Mouse (Mus musculus) gastrocnemius, adult 2 months (tissue): ENCODE results near the gene Zc3hav1l. TPM values are rescaled to one million over a fixed set of nuclear protein-coding genes. Genes with fewer than 3 reads are reported as not detected.

Source experiments
- DNase-seq: peaks from one replicate; pipeline ENCODE4 v3.0.0; 2022
- H3K27ac ChIP-seq: fragments of 200-600 bp; 2 replicates; pipeline ENCODE4 v1.8.1; 2022; ENCODE audit warnings: mild to moderate bottlenecking
- H3K4me3 ChIP-seq: fragments of 200-600 bp; 2 replicates; pipeline ENCODE4 v1.8.1; 2022; ENCODE audit warnings: mild to moderate bottlenecking, moderate library complexity
- CTCF ChIP-seq: fragments of 200-600 bp; IDR thresholded peaks from 2 replicates; pipeline ENCODE4 v1.8.1; 2022; ENCODE audit warnings: antibody characterized with exemption, mild to moderate bottlenecking, moderate library complexity
- intact Hi-C: fragments of 180-260 bp; cut with DNase I; formaldehyde crosslinking; loops from one replicate; pipeline ENCODE4 v1.15.1; 2025
- total RNA-seq, 2 experiments: library from RNA; stranded (reverse); gene quantifications; 2 replicates each; pipeline ENCODE4 v1.2.3; 2021

Gene Zc3hav1l
- total RNA-seq, 2 experiments from 2014 or later = 0.31 to 0.61 TPM

GRCm38 (mm10) chr6:38316050-38316449 lies 17.0 kb upstream of the Zc3hav1l start:
- Histone ChIP-seq H3K4me3 (no peak overlapping the region), H3K27ac (no peak overlapping the region)
- intact Hi-C loops = no loop called here
- no peak for DNase-seq
- TF ChIP-seq CTCF = no peak

GRCm38 (mm10) chr6:38309741-38310140 lies 10.7 kb upstream of the Zc3hav1l start:
- DNase-seq = no peak
- intact Hi-C loops = loop anchor here (10.0 kb wide), 1 partner anchor 145 kb away; no protein-coding TSS in a partner anchor
- no peak for TF ChIP-seq CTCF
- no peak overlapping the region for H3K27ac ChIP-seq
- no peak overlapping the region for H3K4me3 ChIP-seq

- DNase-seq = no peak
- intact Hi-C loops = loop anchor here (10.0 kb wide), 1 partner anchor 140 kb away; no protein-coding TSS in a partner anchor
- peak; percentile 41 for TF ChIP-seq CTCF
- Histone ChIP-seq H3K27ac (no peak overlapping the region), H3K4me3 (no peak overlapping the region)
Observed at GRCm38 (mm10) chr6:38304981-38305380, 5.9 kb upstream of the Zc3hav1l start.

- Histone ChIP-seq H3K27ac (peak overlapping the region; percentile 80), H3K4me3 (peak overlapping the region; percentile 79)
- TF ChIP-seq CTCF = no peak
- no peak for DNase-seq
- intact Hi-C loops = no loop called here
Observed at GRCm38 (mm10) chr6:38298246-38298635, 818 bp downstream of the Zc3hav1l start.

GRCm38 (mm10) chr6:38297580-38298245 lies 1.3 kb downstream of the Zc3hav1l start:
- Histone ChIP-seq H3K27ac (no peak overlapping the region), H3K4me3 (peak overlapping the region; percentile 79)
- DNase-seq = no peak
- intact Hi-C loops = no loop called here
- no peak for TF ChIP-seq CTCF

GRCm38 (mm10) chr6:38293708-38294107 lies 5.4 kb downstream of the Zc3hav1l start:
- TF ChIP-seq CTCF = peak; percentile 15; the same call in 1 of the 2 replicates
- Histone ChIP-seq H3K4me3 (no peak overlapping the region), H3K27ac (no peak overlapping the region)
- DNase-seq = no peak
- intact Hi-C loops = no loop called here

- intact Hi-C loops = no loop called here
- no peak overlapping the region for H3K27ac ChIP-seq
- DNase-seq = no peak
- TF ChIP-seq CTCF = no peak
- no peak overlapping the region for H3K4me3 ChIP-seq
Observed at GRCm38 (mm10) chr6:38292871-38293646, 6.0 kb downstream of the Zc3hav1l start.

- TF ChIP-seq CTCF = no peak
Observed at GRCm38 (mm10) chr6:38284422-38284821, 14.6 kb downstream of the Zc3hav1l start.

GRCm38 (mm10) chr6:38264466-38264865 lies 34.6 kb downstream of the Zc3hav1l start:
- no peak for TF ChIP-seq CTCF
- Histone ChIP-seq H3K4me3 (no peak overlapping the region), H3K27ac (no peak overlapping the region)
- intact Hi-C loops = no loop called here
- no peak for DNase-seq

More at GRCm38 (mm10) chr6:38284422-38284821, 14.6 kb downstream of the Zc3hav1l start:
- intact Hi-C loops = no loop called here
- Histone ChIP-seq H3K27ac (no peak overlapping the region), H3K4me3 (no peak overlapping the region)
- no peak for DNase-seq

GRCm38 (mm10) chr6:38263393-38264159 lies 35.5 kb downstream of the Zc3hav1l start:
- no peak for TF ChIP-seq CTCF
- no peak overlapping the region for H3K27ac ChIP-seq
- no peak for DNase-seq
- intact Hi-C loops = no loop called here
- H3K4me3 ChIP-seq = no peak overlapping the region

GRCm38 (mm10) chr6:38261877-38262276 lies 37.2 kb downstream of the Zc3hav1l start:
- TF ChIP-seq CTCF = no peak
- DNase-seq = no peak
- no peak overlapping the region for H3K4me3 ChIP-seq
- H3K27ac ChIP-seq = no peak overlapping the region
- intact Hi-C loops = no loop called here

GRCm38 (mm10) chr6:38257506-38257905 lies 41.6 kb downstream of the Zc3hav1l start:
- intact Hi-C loops = no loop called here
- no peak for TF ChIP-seq CTCF

GRCm38 (mm10) chr6:38256793-38257192 lies 42.3 kb downstream of the Zc3hav1l start:
- intact Hi-C loops = no loop called here
- no peak overlapping the region for H3K4me3 ChIP-seq

More at GRCm38 (mm10) chr6:38257506-38257905, 41.6 kb downstream of the Zc3hav1l start:
- H3K4me3 ChIP-seq = no peak overlapping the region
- no peak for DNase-seq
- no peak overlapping the region for H3K27ac ChIP-seq

More at GRCm38 (mm10) chr6:38256793-38257192, 42.3 kb downstream of the Zc3hav1l start:
- no peak for DNase-seq
- no peak overlapping the region for H3K27ac ChIP-seq
- TF ChIP-seq CTCF = no peak
